ENCODE assay signal across 7 mouse cellular contexts in genomic region chr14:50976674-50977073, GRCm38 (mm10). TPM values are rescaled to one million over a fixed set of nuclear protein-coding genes. Genes with fewer than 3 reads are reported as not detected.
A peak's percentile ranks its signal among the peaks of the same experiment; 100 is the strongest.
DNase-seq lines count a peak whose midpoint lies in the region; ATAC-seq and TF ChIP-seq lines count a peak whose summit lies in the region.

No protein-coding gene starts in this region.

- no peaks in the 10 kb centered on the region for H3K27me3 ChIP-seq in lung, postnatal 0 days (replicated peaks; ENCODE audit: insufficient read depth, low read length)
- H3K27me3 ChIP-seq in forebrain, embryonic 13.5 days, result no peaks in the 10 kb centered on the region
- H3K27me3 ChIP-seq in splenic B cell, adult 2 months (ENCODE audit: control insufficient read depth, insufficient read depth, low read length, poor library complexity, severe bottlenecking), result no peaks in the 10 kb centered on the region
- H3K27me3 ChIP-seq in thymus, adult 2 months (ENCODE audit: control insufficient read depth, insufficient read depth, low read length), result no peaks in the 10 kb centered on the region

- H3K27ac ChIP-seq in lung, postnatal 0 days (ENCODE audit: low read length), result no peak overlapping the region
- H3K27ac ChIP-seq in forebrain, embryonic 13.5 days, result no peak overlapping the region
- H3K27ac ChIP-seq in thymus, adult 2 months (ENCODE audit: control insufficient read depth, insufficient read depth, low read length), result no peak overlapping the region

- TF ChIP-seq CTCF in lung, postnatal 0 days (IDR thresholded peaks at IDR 0.05), result peak; percentile 47
- TF ChIP-seq CTCF in thymus, adult 2 months (IDR thresholded peaks at IDR 0.05; ENCODE audit: borderline replicate concordance, control insufficient read depth, extremely low read depth, insufficient read depth, low read length, poor library complexity), result no peak

- TF ChIP-seq EP300 in lung, postnatal 0 days (IDR thresholded peaks at IDR 0.05), result no peak

- no peaks in the 10 kb centered on the region for H3K9me3 ChIP-seq in lung, postnatal 0 days (ENCODE audit: low read length)
- no peaks in the 10 kb centered on the region for H3K9me3 ChIP-seq in forebrain, embryonic 13.5 days (replicated peaks)

- no peak; the same call in 1 of the 2 replicates for ATAC-seq in lung, postnatal 0 days
- ATAC-seq in forebrain, embryonic 13.5 days, result no peak

- H3K4me2 ChIP-seq in lung, postnatal 0 days (replicated peaks; ENCODE audit: low read depth, low read length), result no peak overlapping the region
- peak overlapping the region; percentile 31; the same call in 1 of the 2 replicates for H3K4me2 ChIP-seq in forebrain, embryonic 13.5 days

- H3K4me3 ChIP-seq in lung, postnatal 0 days (ENCODE audit: low read depth, low read length), result no peak overlapping the region
- no peak overlapping the region for H3K4me3 ChIP-seq in forebrain, embryonic 13.5 days
- H3K4me3 ChIP-seq in thymus, adult 2 months (ENCODE audit: control insufficient read depth, insufficient read depth, low read length), result no peak overlapping the region

- H3K9ac ChIP-seq in lung, postnatal 0 days (replicated peaks; ENCODE audit: low read depth), result no peak overlapping the region
- no peak overlapping the region for H3K9ac ChIP-seq in forebrain, embryonic 13.5 days

- no peaks in the 10 kb centered on the region for H3K36me3 ChIP-seq in lung, postnatal 0 days (ENCODE audit: insufficient read depth, low read length)
- H3K36me3 ChIP-seq in forebrain, embryonic 13.5 days (ENCODE audit: poor library complexity, severe bottlenecking), result no peaks in the 10 kb centered on the region
- no peaks in the 10 kb centered on the region for H3K36me3 ChIP-seq in splenic B cell, adult 2 months (ENCODE audit: control insufficient read depth, insufficient read depth, low read length, poor library complexity, severe bottlenecking)
- H3K36me3 ChIP-seq in thymus, adult 2 months (ENCODE audit: control insufficient read depth, insufficient read depth, low read length), result no peaks in the 10 kb centered on the region

- TF ChIP-seq POLR2A in thymus, adult 2 months (IDR thresholded peaks at IDR 0.05; ENCODE audit: control insufficient read depth, extremely low read depth, insufficient read depth, low read length, poor library complexity), result no peak

- peak; percentile 58 for DNase-seq in lung, postnatal 0 days (ENCODE audit: low spot score)
- DNase-seq in lung, postnatal 14 days, result no peak
- peak; percentile 28 to 29 for DNase-seq in kidney, adult 8-10 months
- DNase-seq in splenic B cell, adult 2 months (ENCODE audit: low read depth, low spot score), result peak; percentile 41
- DNase-seq in natural killer cell, adult 2 months (ENCODE audit: low spot score in 2 of 2), result no peak
- no peak for DNase-seq in thymus, adult 2 months

- WGBS in lung, postnatal 0 days, result 23% methylated on average over 9 of the region's 9 CpGs
- WGBS in forebrain, embryonic 13.5 days, result 9% methylated on average over 9 of the region's 9 CpGs
- WGBS in thymus, adult 2 months, result 58% methylated on average over 9 of the region's 9 CpGs

- H3K4me1 ChIP-seq in lung, postnatal 0 days (ENCODE audit: insufficient read depth, low read depth, low read length), result no peaks in the 10 kb centered on the region
- H3K4me1 ChIP-seq in forebrain, embryonic 13.5 days, result peaks cover 3% of the 10 kb centered on the region; the same call in 1 of the 2 replicates
- peaks cover 3% of the 10 kb centered on the region for H3K4me1 ChIP-seq in thymus, adult 2 months (replicated peaks; ENCODE audit: control insufficient read depth, insufficient read depth, low read length)

RNA-seq across cellular contexts. Expression of gene Pnp2, which starts 20.9 kb away (rescaled TPM):
- 0.80 and 1.2 TPM in 2 replicates for polyA plus RNA-seq in lung, postnatal 0 days (2015; fragmentation: Nextera tagmentation; extraction: Ambion mirVana)
- 0.52 TPM in 1 of 2 replicates, not detected in the other for polyA plus RNA-seq in forebrain, embryonic 13.5 days (2015; fragmentation: Nextera tagmentation; extraction: Ambion mirVana)
- polyA plus RNA-seq in thymus, adult 2 months (2012; rRNA removed), result 0.71 and 0.93 TPM in 2 replicates

RNA-seq across cellular contexts. Expression of gene Rnase10, which starts 30.9 kb away (rescaled TPM):
- 0.14 TPM in 1 of 2 replicates, not detected in the other for polyA plus RNA-seq in lung, postnatal 0 days (2015; fragmentation: Nextera tagmentation; extraction: Ambion mirVana)
- not detected in 2 replicates for polyA plus RNA-seq in forebrain, embryonic 13.5 days (2015; fragmentation: Nextera tagmentation; extraction: Ambion mirVana)
- polyA plus RNA-seq in thymus, adult 2 months (2012; rRNA removed), result 0.05 and 0.13 TPM in 2 replicates

RNA-seq across cellular contexts. Expression of gene Gm49342, which starts 32.4 kb away (rescaled TPM):
- not detected in 2 replicates for polyA plus RNA-seq in lung, postnatal 0 days (2015; fragmentation: Nextera tagmentation; extraction: Ambion mirVana)
- not detected in 2 replicates for polyA plus RNA-seq in forebrain, embryonic 13.5 days (2015; fragmentation: Nextera tagmentation; extraction: Ambion mirVana)
- polyA plus RNA-seq in thymus, adult 2 months (2012; rRNA removed), result 20.1 and 27.8 TPM in 2 replicates

RNA-seq across cellular contexts. Expression of gene Pnp, which starts 45.8 kb away (rescaled TPM):
- polyA plus RNA-seq in lung, postnatal 0 days (2015; fragmentation: Nextera tagmentation; extraction: Ambion mirVana), result 74.6 and 76.8 TPM in 2 replicates
- polyA plus RNA-seq in forebrain, embryonic 13.5 days (2015; fragmentation: Nextera tagmentation; extraction: Ambion mirVana), result 33.2 and 35.4 TPM in 2 replicates
- 29.1 and 33.6 TPM in 2 replicates for polyA plus RNA-seq in thymus, adult 2 months (2012; rRNA removed)

RNA-seq across cellular contexts. Expression of gene Pip4p1, which starts 46.0 kb away (rescaled TPM):
- polyA plus RNA-seq in lung, postnatal 0 days (2015; fragmentation: Nextera tagmentation; extraction: Ambion mirVana), result 52.0 and 52.3 TPM in 2 replicates
- polyA plus RNA-seq in forebrain, embryonic 13.5 days (2015; fragmentation: Nextera tagmentation; extraction: Ambion mirVana), result 73.7 and 76.9 TPM in 2 replicates
- polyA plus RNA-seq in thymus, adult 2 months (2012; rRNA removed), result 90.8 and 93.2 TPM in 2 replicates

Comparison
In these comparisons a context has a peak if more than half of its experiments do, and no peak if none do; other contexts are left out.
1. DNase-seq: peak in lung, postnatal 0 days (single experiment), kidney, adult 8-10 months (2 of 2) and splenic B cell, adult 2 months (single experiment); none in lung, postnatal 14 days (single experiment), natural killer cell, adult 2 months (0 of 2) and thymus, adult 2 months (single experiment).
2. RNA of gene Gm49342, which starts 32.4 kb away (polyA plus RNA-seq): 20.1 to 27.8 TPM in thymus, adult 2 months; not detected in lung, postnatal 0 days and not detected in forebrain, embryonic 13.5 days; every median in the first group is over 10 times any median in the second.